Mouse (Mus musculus): ENCODE data around the gene Ccser1. TPM values are rescaled to one million over a fixed set of nuclear protein-coding genes. Genes with fewer than 3 reads are reported as not detected.

Ccser1 gene
- polyA plus RNA-seq, 1 experiment from 2014 or later: 14.3 TPM

DNA sequence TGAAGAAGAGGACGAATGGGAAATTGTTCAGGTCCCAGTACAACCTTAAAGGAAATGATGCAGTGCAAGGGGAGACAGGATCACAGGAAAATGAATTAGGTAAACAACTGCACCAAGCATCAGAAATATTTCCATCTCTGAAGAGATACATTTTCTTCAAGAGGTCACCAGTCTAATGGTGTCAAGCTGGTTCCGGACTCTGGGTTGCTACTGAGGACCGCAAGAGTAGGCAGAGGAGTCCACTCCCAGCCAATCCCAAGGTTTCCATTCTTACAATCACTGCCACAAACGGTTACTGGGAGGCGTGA, 529 bp upstream of the Ccser1 start:
- Histone ChIP-seq H3K36me3 (no peaks in the 10 kb centered on the region), H3K27me3 (peaks cover 5% of the 10 kb centered on the region; the same call in 1 of the 2 replicates), H3K4me3 (replicated peaks) (peak overlapping the region; percentile 87), H3K27ac (peak overlapping the region; percentile 85), H3K9ac (replicated peaks) (peak overlapping the region; percentile 82), H3K9me3 (no peaks in the 10 kb centered on the region), H3K4me2 (peak overlapping the region; percentile 89), H3K4me1 (replicated peaks) (peaks cover 13% of the 10 kb centered on the region)
- WGBS: 1% methylated on average over 5 of the region's 5 CpGs
- peak; percentile 32; the same call in 1 of the 2 replicates for ATAC-seq (ENCODE audit: insufficient number of reproducible peaks, insufficient read depth, low FRiP score, low TSS enrichment, low read depth)

DNA sequence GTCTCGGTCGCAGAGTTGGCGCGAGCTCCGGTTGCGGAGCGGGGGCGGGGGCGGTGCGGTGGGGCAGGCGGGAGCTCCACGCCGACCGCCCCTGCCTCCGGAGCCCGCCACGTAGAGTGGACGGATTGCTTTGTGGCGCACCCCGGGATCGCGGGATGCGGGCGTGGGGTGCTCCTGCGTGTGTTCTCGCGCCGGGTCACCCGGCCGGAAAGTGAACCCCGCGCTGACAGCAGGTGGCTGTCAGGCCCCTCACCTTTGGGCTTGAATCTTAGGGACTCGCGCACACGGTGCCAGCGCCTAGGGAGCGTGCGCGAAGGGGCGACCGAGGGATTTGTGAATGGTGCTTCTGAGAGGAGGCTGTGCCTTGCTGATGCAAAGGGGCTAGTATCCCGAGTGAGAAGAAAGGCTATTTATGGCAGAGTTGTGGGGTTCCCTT, 650 bp downstream of the Ccser1 start:
- peaks cover 5% of the 10 kb centered on the region; the same call in 1 of the 2 replicates for H3K27me3 ChIP-seq
- no peaks in the 10 kb centered on the region for H3K9me3 ChIP-seq
- peaks cover 13% of the 10 kb centered on the region for H3K4me1 ChIP-seq (replicated peaks)
- no peaks in the 10 kb centered on the region for H3K36me3 ChIP-seq
- peak overlapping the region; percentile 87 for H3K4me3 ChIP-seq (replicated peaks)
- peak overlapping the region; percentile 82 for H3K9ac ChIP-seq (replicated peaks)
- H3K27ac ChIP-seq: peak overlapping the region; percentile 85
- no peak for ATAC-seq (ENCODE audit: insufficient number of reproducible peaks, insufficient read depth, low FRiP score, low TSS enrichment, low read depth)
- H3K4me2 ChIP-seq: peak overlapping the region; percentile 89
- WGBS: under 1% methylated on average over 35 of the region's 42 CpGs

DNA sequence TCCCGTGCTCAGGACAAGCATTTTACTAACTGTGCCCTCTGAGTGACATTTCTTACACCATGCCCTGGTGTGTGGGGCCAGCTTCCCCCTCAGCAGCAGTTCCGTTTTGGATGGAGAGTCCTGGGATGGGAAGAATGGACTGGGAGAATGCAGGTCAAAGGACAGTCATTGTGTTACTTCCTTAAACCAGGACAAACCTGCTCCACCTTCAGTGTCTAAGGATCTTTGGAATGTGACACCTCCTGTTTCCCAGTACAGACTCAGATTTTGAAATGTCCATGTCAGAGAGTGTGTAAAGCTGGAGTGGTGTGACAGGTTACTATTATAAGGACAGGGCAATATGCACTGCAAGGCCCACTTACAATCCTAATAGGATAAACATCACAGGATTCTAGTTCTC, 8.9 kb downstream of the Ccser1 start:
- ATAC-seq (ENCODE audit: insufficient number of reproducible peaks, insufficient read depth, low FRiP score, low TSS enrichment, low read depth): no peak
- Histone ChIP-seq H3K27me3 (no peaks in the 10 kb centered on the region), H3K27ac (no peak overlapping the region), H3K9me3 (no peaks in the 10 kb centered on the region), H3K4me1 (replicated peaks) (peaks cover 38% of the 10 kb centered on the region), H3K4me3 (replicated peaks) (no peak overlapping the region), H3K4me2 (no peak overlapping the region), H3K36me3 (no peaks in the 10 kb centered on the region), H3K9ac (replicated peaks) (no peak overlapping the region)
- WGBS: 57% methylated on average over 2 of the region's 2 CpGs

DNA sequence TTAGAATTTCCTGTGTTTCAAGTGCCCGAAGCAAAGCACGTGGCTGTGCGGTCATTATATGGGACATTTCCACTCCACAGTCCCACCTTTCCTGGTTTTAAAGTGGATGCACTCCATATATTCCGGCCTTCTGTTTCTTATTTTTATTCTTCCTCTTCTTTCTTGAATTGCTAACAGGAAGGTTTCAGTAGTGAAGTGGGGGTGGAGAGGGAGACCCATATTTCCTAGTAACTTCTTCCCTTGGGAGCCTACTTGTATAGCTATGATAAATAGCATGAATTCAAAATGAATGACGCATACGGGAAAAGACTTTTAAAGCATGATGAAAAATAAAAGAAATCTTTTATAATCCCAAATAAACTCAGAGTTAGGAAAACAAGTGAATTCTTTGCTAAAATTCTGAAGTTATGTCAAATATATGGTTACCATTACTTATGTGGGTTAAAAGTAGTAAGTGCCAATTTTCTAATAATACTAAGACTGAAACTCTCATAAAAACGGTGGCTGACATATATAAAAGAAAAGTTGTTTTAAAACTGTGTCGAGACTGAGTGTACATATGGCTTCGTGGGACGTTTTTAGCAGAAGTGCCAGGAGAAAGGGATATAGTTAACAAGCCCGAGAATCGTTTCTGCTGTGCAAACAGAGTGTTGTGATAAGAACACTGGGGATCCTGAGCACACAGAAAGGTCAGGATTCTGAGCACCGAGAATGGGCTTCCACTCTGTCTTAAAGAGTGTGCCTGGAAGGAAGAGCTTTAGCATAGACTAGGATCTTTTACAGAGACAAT, 11.7 kb downstream of the Ccser1 start:
- Histone ChIP-seq H3K36me3 (no peaks in the 10 kb centered on the region), H3K4me3 (replicated peaks) (no peak overlapping the region), H3K4me1 (replicated peaks) (peaks cover 34% of the 10 kb centered on the region), H3K9me3 (no peaks in the 10 kb centered on the region), H3K27me3 (no peaks in the 10 kb centered on the region), H3K27ac (no peak overlapping the region), H3K4me2 (no peak overlapping the region), H3K9ac (replicated peaks) (no peak overlapping the region)
- ATAC-seq (ENCODE audit: insufficient number of reproducible peaks, insufficient read depth, low FRiP score, low TSS enrichment, low read depth): no peak
- WGBS: 46% methylated on average over 13 of the region's 13 CpGs

DNA sequence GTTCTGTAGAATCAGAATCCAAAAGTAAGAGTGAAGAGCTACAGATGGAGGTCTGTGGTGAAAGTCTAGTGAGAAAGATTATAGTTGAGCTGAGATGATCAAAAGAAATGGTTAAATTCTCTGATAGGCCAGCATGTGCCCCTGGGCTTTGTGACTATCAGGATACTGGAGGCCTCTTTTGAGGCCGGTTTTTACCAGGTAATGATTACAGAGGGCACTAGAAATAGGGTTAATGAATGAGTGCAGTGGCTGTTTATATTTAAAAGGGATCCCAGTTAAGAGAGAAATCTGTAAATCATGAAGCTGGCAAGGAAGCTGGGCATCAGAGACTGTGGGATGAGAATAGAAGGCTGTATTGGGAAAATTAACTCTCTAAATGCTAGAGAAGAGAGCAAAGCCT, 23.2 kb downstream of the Ccser1 start:
- peaks cover 13% of the 10 kb centered on the region for H3K4me1 ChIP-seq (replicated peaks)
- no peak overlapping the region for H3K4me2 ChIP-seq
- H3K9me3 ChIP-seq: no peaks in the 10 kb centered on the region
- H3K27ac ChIP-seq: no peak overlapping the region
- 30% methylated on average over 1 of the region's 1 CpGs for WGBS
- H3K27me3 ChIP-seq: no peaks in the 10 kb centered on the region
- H3K4me3 ChIP-seq (replicated peaks): no peak overlapping the region
- H3K36me3 ChIP-seq: no peaks in the 10 kb centered on the region
- H3K9ac ChIP-seq (replicated peaks): no peak overlapping the region
- ATAC-seq (ENCODE audit: insufficient number of reproducible peaks, insufficient read depth, low FRiP score, low TSS enrichment, low read depth): no peak

DNA sequence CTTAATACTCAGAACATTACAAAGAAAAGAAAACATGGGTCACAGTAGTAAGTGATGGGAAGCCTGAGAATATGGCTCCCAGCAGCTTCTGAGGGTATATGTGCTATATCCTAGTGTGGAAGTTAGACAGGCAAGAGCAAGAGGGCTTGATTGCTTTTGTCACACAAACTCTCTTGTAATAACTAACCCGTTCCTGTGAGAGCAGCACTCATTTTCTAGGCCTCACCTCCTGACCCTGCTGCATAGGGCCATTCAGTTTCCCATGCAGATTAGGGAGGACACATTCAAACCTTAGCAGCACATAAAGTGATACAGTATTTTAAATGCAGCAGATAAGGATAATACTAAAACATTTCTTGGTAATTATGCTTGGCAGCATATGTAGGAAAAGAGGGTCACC, 25.9 kb downstream of the Ccser1 start:
- no peak overlapping the region for H3K9ac ChIP-seq (replicated peaks)
- H3K4me1 ChIP-seq (replicated peaks): peaks cover 14% of the 10 kb centered on the region
- H3K36me3 ChIP-seq: no peaks in the 10 kb centered on the region
- no peak overlapping the region for H3K4me2 ChIP-seq
- H3K27me3 ChIP-seq: no peaks in the 10 kb centered on the region
- no peak for ATAC-seq (ENCODE audit: insufficient number of reproducible peaks, insufficient read depth, low FRiP score, low TSS enrichment, low read depth)
- H3K4me3 ChIP-seq (replicated peaks): no peak overlapping the region
- H3K27ac ChIP-seq: no peak overlapping the region
- whole genome bisulfite sequencing: 25% methylated on average over 1 of the region's 1 CpGs
- no peaks in the 10 kb centered on the region for H3K9me3 ChIP-seq

DNA sequence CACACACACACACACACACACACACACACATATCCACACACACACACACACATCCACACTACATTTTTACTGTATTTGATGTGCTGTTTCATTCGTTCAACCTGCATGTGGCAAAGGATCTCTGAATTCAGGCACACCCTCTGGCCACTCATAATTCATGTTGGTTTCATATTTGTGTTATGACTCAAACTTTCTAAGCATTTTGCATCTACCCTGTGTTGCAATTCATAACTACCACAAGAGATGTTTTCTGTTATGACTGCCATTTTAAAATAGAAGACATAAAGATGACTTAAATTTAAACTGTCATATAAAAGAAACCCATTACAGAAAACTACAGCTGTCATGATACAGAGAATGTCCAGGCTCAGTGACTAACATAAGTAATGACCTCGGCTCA, 26.5 kb downstream of the Ccser1 start:
- Histone ChIP-seq H3K27me3 (no peaks in the 10 kb centered on the region), H3K4me2 (no peak overlapping the region), H3K4me3 (replicated peaks) (no peak overlapping the region), H3K4me1 (replicated peaks) (peaks cover 14% of the 10 kb centered on the region), H3K36me3 (no peaks in the 10 kb centered on the region), H3K27ac (no peak overlapping the region), H3K9me3 (no peaks in the 10 kb centered on the region), H3K9ac (replicated peaks) (no peak overlapping the region)
- no peak for ATAC-seq (ENCODE audit: insufficient number of reproducible peaks, insufficient read depth, low FRiP score, low TSS enrichment, low read depth)
- 74% methylated on average over 2 of the region's 2 CpGs for WGBS

DNA sequence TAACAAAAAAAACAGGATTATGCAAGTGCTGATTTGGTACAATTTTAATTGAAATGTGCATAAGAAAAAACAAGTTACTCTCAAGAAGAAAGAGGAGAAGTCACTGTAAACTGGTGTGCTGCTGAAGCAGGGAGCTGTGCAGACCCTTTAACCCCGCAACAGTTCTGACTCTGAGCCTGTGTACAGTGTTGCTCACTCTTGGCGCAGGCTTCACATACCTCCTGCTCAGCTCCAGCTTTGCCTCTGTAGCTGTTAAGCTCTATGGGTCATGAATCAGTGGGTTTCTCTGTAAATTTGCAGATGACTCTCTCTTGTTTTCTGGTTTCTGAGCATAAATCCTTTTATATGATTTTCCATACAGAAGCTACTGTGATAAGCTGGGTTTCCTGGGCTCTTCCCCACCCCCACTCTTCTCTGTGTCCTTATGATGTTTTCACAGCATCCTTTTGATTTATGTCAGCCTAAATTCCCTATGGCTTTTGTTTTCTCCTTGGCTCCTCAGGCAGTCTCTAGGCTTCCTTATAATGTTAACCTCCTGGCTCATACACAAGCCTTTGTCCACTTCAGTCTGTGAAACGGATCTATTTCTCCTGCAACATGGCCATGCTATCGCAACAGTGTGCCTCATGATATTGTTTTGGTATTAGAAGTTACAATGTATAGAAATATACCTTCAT, 30.1 kb downstream of the Ccser1 start:
- Histone ChIP-seq H3K27ac (no peak overlapping the region), H3K4me2 (no peak overlapping the region), H3K27me3 (peaks cover 5% of the 10 kb centered on the region; the same call in 1 of the 2 replicates), H3K9ac (replicated peaks) (no peak overlapping the region), H3K36me3 (no peaks in the 10 kb centered on the region), H3K4me3 (replicated peaks) (no peak overlapping the region), H3K4me1 (replicated peaks) (peaks cover 12% of the 10 kb centered on the region), H3K9me3 (no peaks in the 10 kb centered on the region)
- WGBS: 51% methylated on average over 4 of the region's 4 CpGs
- no peak for ATAC-seq (ENCODE audit: insufficient number of reproducible peaks, insufficient read depth, low FRiP score, low TSS enrichment, low read depth)

DNA sequence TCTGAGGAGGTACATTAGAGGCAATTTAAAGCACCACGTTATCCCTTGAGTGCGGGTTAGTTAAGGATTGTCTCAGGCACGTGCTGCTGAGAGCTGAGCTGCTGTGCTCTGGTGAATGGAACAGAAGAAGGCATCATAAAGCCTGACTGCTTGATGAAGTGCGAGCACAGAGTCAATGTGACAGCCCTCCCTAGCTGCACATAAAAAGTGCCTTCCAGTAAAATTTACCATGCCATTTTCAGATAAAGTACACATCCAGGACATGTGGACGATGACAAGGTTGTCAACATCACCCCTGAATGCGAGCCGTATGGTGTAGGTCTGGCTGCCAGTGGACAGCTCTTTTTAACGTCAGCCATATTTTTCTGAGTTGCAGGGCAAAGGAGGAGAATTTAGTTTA, 35.6 kb downstream of the Ccser1 start:
- ATAC-seq (ENCODE audit: insufficient number of reproducible peaks, insufficient read depth, low FRiP score, low TSS enrichment, low read depth): peak; percentile 85
- H3K4me3 ChIP-seq (replicated peaks): no peak overlapping the region

DNA sequence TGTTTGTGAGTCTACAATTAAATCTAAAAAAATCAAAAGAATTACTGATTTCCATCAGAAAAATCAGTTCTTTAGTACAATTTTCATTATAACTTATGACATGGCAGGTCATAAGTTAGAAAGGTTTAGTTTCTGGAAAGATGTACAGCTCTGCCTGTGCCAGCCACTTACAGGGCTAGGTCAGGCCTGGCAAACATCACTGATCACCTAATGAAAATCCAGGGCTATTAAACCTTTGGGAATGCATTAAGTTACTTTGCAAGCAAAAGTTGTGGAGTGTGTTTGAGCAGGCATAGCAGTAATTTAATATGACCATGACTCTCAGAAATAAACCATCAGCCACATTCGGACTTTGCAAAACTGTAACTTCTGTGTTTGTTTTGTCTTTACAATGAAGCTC, 36.4 kb downstream of the Ccser1 start:
- ATAC-seq (ENCODE audit: insufficient number of reproducible peaks, insufficient read depth, low FRiP score, low TSS enrichment, low read depth): peak; percentile 83
- Histone ChIP-seq H3K4me2 (0 out of 2 replicates have a peak overlapping the region, but pooled peaks have one; percentile 15), H3K4me3 (replicated peaks) (no peak overlapping the region), H3K9ac (replicated peaks) (no peak overlapping the region), H3K36me3 (no peaks in the 10 kb centered on the region), H3K27ac (peak overlapping the region; percentile 78; the same call in 1 of the 2 replicates), H3K27me3 (peaks cover 5% of the 10 kb centered on the region; the same call in 1 of the 2 replicates), H3K4me1 (replicated peaks) (peaks cover 23% of the 10 kb centered on the region), H3K9me3 (no peaks in the 10 kb centered on the region)
- 14% methylated on average over 1 of the region's 1 CpGs for WGBS

More for the DNA sequence above, 35.6 kb downstream of the Ccser1 start:
- H3K4me1 ChIP-seq (replicated peaks): peaks cover 23% of the 10 kb centered on the region
- no peaks in the 10 kb centered on the region for H3K36me3 ChIP-seq
- WGBS: 14% methylated on average over 8 of the region's 8 CpGs
- H3K9me3 ChIP-seq: no peaks in the 10 kb centered on the region
- peaks cover 5% of the 10 kb centered on the region; the same call in 1 of the 2 replicates for H3K27me3 ChIP-seq
- H3K4me2 ChIP-seq: peak overlapping the region; percentile 15; the same call in 1 of the 2 replicates
- H3K27ac ChIP-seq: peak overlapping the region; percentile 78
- no peak overlapping the region for H3K9ac ChIP-seq (replicated peaks)

DNA sequence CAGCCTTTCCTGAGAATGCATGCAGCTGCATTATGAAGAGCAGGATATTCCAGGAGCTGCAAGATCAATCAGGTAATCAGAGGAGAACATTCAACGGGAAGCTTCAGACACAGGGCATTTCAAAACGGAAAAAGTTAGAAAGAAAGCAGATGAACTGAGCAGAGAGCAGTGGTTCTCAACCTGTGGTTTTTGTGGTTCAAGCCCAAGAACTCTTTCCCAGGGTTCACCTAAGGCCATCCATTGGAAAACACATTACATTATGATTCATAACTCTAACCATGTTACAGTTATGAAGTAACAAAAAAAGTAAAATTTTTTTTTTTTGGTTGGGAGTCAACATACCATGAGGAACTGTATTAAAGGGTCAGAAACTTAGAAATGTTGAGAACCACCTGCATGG, 37.6 kb downstream of the Ccser1 start:
- H3K4me2 ChIP-seq: no peak overlapping the region
- peaks cover 5% of the 10 kb centered on the region; the same call in 1 of the 2 replicates for H3K27me3 ChIP-seq
- H3K9me3 ChIP-seq: no peaks in the 10 kb centered on the region
- H3K9ac ChIP-seq (replicated peaks): no peak overlapping the region
- peaks cover 23% of the 10 kb centered on the region for H3K4me1 ChIP-seq (replicated peaks)
- WGBS: 44% methylated on average over 2 of the region's 2 CpGs
- no peaks in the 10 kb centered on the region for H3K36me3 ChIP-seq
- H3K27ac ChIP-seq: 0 out of 2 replicates have a peak overlapping the region, but pooled peaks have one; percentile 45
- no peak overlapping the region for H3K4me3 ChIP-seq (replicated peaks)
- no peak for ATAC-seq (ENCODE audit: insufficient number of reproducible peaks, insufficient read depth, low FRiP score, low TSS enrichment, low read depth)

All from limb, embryonic 12.5 days (tissue).